Mouse (Mus musculus) ovary, postnatal 14 days (tissue): Measurements from ENCODE around the gene Flt1.

Experiments used
- DNase-seq: peaks from one replicate; pipeline ENCODE4 v3.0.0; 2022; ENCODE audit warnings: low spot score

Flt1 gene

DNA sequence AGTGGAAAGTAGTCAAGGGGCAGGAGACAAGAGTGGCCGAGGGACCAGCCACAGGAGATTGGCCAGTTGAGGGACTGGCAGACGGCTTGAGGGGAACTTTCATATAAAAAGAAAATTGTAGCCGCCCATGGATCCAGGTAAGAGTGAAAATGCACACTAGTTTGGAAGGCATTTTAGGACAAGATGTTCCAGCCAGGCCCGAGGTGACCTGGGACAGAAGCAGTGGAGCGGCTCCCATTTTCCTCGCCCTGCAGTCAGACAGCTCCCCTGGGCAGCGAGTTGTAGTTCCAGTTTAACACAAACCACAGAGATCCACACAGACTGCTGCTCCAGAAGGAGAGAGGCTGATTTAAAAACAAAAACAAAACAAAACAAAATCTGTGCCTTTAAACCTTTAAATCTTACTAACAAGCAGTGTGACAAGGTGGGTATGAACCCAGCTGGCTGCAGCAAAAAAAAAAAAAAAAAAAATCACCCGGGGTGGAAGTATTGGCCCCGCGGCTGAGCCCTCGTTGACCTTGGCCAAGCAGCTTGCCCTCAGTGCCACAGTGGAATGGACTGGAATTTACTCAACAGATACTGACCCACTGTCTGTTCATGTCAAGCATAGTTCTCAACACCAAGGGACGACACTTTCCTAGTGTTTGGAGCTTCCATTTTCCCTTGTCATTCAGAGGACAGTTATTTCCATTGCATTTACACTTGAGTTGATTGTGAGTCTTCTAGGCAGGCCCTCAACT is 176.6 kb downstream of the Flt1 start:
- no peak for DNase-seq

DNA sequence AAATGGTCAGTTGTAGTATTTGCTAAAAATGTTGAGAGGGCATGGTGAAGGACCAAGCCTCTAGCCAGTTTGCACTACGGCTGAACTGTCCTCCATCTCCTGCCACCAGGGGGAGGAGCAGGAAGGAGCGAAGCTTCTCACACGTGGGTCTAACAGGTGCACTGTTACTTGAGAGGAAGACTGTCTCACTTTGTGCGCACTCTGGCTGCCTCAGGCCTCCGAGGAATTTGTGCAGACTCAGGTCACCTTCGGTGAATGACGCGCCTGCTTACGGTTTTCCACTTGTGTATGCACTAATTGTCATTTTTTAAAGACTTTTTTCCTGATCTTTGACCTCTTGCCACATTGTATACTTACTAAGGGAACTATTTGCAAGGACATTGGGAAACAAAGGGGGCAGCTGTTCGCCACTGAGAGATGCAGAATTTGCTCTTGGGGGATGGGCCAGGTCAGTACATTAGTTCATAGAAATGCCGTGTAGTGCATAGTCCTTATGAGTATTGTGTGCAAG is 180.0 kb downstream of the Flt1 start:
- DNase-seq = no peak

DNA sequence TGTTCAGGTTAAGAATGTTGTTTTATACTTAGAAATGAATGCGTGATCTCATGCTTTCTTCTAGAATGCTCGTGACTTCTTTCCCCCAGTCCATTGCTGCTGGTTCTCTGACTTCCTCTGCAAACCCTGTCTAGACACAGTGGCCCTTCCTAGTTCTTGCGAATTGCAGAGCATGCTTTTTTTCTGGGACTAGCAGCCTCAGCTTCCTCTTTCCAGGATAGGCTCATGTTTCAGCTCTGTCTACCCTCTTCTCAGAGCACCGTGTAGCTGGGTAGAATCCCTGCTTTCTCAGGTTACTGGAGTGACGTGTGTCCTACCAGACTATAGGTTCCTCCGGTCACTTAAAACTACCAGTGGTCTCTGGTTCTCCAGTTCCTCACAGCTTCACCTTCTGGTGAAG is 183.5 kb downstream of the Flt1 start:
- no peak for DNase-seq

DNA sequence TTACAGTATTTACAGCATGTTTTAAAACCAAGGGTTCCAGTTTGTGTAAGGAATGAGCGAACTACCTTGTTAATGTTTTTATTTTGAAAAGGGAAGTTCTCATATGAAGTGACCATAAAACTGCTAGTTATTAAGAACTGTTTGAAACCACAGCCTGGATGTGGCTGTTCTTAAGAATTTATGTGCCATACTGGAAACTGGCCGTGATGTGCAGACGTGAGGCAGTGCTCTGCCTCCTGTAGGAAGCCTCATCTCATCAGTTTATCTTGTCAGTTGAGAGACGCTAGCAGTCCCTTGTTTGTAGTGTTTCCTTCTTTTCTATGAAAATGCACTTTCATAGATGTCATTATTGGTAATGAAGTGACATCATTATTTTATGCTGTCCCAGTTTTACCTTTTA is 186.0 kb downstream of the Flt1 start:
- DNase-seq = no peak

DNA sequence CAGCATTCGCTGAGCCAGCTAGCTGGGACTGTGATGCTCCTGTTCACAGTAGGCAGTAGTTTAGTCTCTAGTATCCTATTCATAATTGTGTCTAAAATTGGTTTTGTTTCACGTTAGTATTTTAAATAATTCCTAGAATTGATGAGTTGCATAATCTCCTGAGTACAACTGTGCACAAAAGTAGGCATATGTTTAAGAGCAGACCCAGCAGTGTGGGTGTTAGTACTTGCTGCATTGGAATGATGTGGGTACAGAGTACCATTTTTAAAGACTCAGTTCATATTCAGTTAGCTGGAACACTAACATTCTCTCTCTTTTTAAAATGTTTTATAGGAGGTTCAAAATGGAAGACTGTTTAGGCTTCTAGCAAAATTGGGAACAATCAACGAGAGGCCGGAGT is 186.4 kb downstream of the Flt1 start:
- DNase-seq = no peak

DNA sequence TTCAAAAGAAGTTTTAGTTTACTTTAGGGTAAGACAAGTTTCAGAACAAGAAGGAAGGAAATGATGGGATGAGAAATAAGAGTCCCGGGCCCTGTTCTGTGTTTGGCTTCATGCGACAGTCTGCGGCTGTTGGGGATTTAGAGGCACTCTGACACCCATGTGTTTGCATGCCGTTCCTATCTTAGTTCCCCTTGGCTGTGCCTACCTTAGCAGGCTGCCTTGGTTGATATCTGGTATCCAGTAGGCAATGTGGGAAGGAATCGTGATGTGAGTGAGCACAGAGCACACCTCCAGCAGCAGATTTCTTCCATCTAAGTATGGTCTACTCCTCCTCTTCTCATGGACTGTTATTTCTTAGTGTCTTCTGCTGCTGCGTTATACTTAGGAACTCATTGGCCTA is 193.8 kb downstream of the Flt1 start:
- no peak for DNase-seq

DNA sequence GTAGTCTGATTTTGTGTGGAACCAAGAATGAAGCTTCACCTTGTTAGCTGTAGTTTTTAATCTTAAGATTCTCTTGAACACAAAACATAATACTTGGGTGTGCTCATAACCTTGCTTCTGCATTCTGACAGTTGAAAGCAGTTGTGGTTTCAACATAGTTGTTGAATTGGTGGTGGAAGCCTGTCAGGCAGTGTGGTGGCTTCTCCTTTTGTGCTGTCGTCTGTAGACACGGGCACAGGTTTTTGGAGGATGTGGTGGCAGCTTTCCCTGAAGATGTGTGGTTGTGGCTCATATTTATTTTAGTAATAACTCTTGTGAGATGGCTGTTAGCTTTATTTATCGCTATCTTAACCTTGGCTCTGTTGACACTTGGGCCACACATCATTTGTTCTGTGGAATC is 198.0 kb downstream of the Flt1 start:
- DNase-seq = no peak

DNA sequence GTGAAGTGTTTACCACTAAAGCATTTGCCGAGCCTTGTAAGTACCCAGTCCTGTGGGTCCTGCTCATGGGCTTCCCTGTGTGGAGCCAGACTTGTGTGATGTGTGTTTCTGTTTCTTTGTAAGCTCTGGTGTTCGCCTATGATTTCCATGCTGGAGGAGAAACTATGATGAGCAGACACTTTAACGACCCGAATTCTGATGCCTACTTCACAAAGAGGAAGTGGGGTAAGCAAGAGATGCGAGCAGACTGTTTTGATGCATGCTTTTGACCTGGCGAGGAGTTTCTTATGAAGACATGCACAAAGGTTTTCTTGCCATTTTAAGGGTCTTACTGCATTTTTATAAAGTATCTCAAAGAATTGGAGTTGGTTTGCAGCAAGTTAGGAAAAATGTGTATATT is 198.8 kb downstream of the Flt1 start:
- no peak for DNase-seq
